ENCODE assay signal across 8 mouse cellular contexts in genomic region chr4:46463130-46463830, GRCm38 (mm10). TPM values are rescaled to one million over a fixed set of nuclear protein-coding genes. Genes with fewer than 3 reads are reported as not detected.
A peak's percentile ranks its signal among the peaks of the same experiment; 100 is the strongest.
DNase-seq lines count a peak whose midpoint lies in the region; ATAC-seq and TF ChIP-seq lines count a peak whose summit lies in the region.

No protein-coding gene starts in this region.

- 76% methylated on average over 7 of the region's 7 CpGs for WGBS in forebrain, postnatal 0 days
- 87% methylated on average over 7 of the region's 7 CpGs for WGBS in forebrain, embryonic 10.5 days
- WGBS in embryonic facial prominence, embryonic 15.5 days = 73% methylated on average over 7 of the region's 7 CpGs
- WGBS in liver, embryonic 16.5 days (ENCODE audit: insufficient replicate concordance) = 68% methylated on average over 7 of the region's 7 CpGs
- 82% methylated on average over 7 of the region's 7 CpGs for WGBS in stomach, postnatal 0 days

- no peak overlapping the region for H3K9ac ChIP-seq in forebrain, postnatal 0 days
- no peak overlapping the region for H3K9ac ChIP-seq in embryonic facial prominence, embryonic 15.5 days
- H3K9ac ChIP-seq in liver, embryonic 16.5 days (ENCODE audit: low read depth, low read length) = no peak overlapping the region
- no peak overlapping the region for H3K9ac ChIP-seq in stomach, postnatal 0 days (ENCODE audit: low read length)

- DNase-seq in forebrain, postnatal 0 days = peak; percentile 39
- no peak for DNase-seq in forebrain, embryonic 10.5 days (ENCODE audit: extremely low spot score, low spot score)
- peak; percentile 55 for DNase-seq in right cerebral cortex, postnatal 14 days
- DNase-seq in right cerebral cortex, postnatal 36 days (ENCODE audit: low spot score in 2 of 2) = no peak
- peak; percentile 65 for DNase-seq in stomach, postnatal 0 days (ENCODE audit: low spot score)
- no peak for DNase-seq in ovary, adult 18-20 months (ENCODE audit: low spot score)

- ATAC-seq in forebrain, postnatal 0 days = peak; percentile 71; the same call in 1 of the 2 replicates
- ATAC-seq in embryonic facial prominence, embryonic 15.5 days (ENCODE audit: insufficient number of reproducible peaks, low FRiP score, low TSS enrichment, low read depth) = 0 out of 2 replicates have a peak, but pooled peaks have one; percentile 29
- ATAC-seq in liver, embryonic 16.5 days (ENCODE audit: low read depth) = peak; percentile 54
- peak; percentile 69 for ATAC-seq in stomach, postnatal 0 days (ENCODE audit: low FRiP score, low TSS enrichment)

- no peak overlapping the region for H3K27ac ChIP-seq in forebrain, postnatal 0 days (ENCODE audit: low read depth, low read length)
- no peak overlapping the region for H3K27ac ChIP-seq in forebrain, embryonic 10.5 days
- no peak overlapping the region for H3K27ac ChIP-seq in embryonic facial prominence, embryonic 15.5 days (replicated peaks)
- no peak overlapping the region for H3K27ac ChIP-seq in liver, embryonic 16.5 days (ENCODE audit: low read length)
- H3K27ac ChIP-seq in stomach, postnatal 0 days (replicated peaks) = no peak overlapping the region

- no peak overlapping the region for H3K4me2 ChIP-seq in forebrain, postnatal 0 days (ENCODE audit: low read depth)
- H3K4me2 ChIP-seq in embryonic facial prominence, embryonic 15.5 days (replicated peaks) = no peak overlapping the region
- no peak overlapping the region for H3K4me2 ChIP-seq in liver, embryonic 16.5 days (ENCODE audit: low read depth, low read length)
- H3K4me2 ChIP-seq in stomach, postnatal 0 days (replicated peaks; ENCODE audit: low read depth) = no peak overlapping the region

- no peaks in the 10 kb centered on the region for H3K4me1 ChIP-seq in forebrain, postnatal 0 days (ENCODE audit: insufficient read depth)
- H3K4me1 ChIP-seq in forebrain, embryonic 10.5 days = 0 out of 2 replicates have a peak, but pooled peaks cover 2% of the 10 kb centered on the region
- no peaks in the 10 kb centered on the region for H3K4me1 ChIP-seq in embryonic facial prominence, embryonic 15.5 days
- H3K4me1 ChIP-seq in liver, embryonic 16.5 days (ENCODE audit: control insufficient read depth, low read depth, low read length) = peaks cover 19% of the 10 kb centered on the region
- H3K4me1 ChIP-seq in stomach, postnatal 0 days (replicated peaks; ENCODE audit: control insufficient read depth, insufficient read depth) = no peaks in the 10 kb centered on the region

- no peaks in the 10 kb centered on the region for H3K27me3 ChIP-seq in forebrain, postnatal 0 days (ENCODE audit: insufficient read depth, low read length)
- H3K27me3 ChIP-seq in forebrain, embryonic 10.5 days (ENCODE audit: poor library complexity, severe bottlenecking) = no peaks in the 10 kb centered on the region
- H3K27me3 ChIP-seq in embryonic facial prominence, embryonic 15.5 days = no peaks in the 10 kb centered on the region
- no peaks in the 10 kb centered on the region for H3K27me3 ChIP-seq in liver, embryonic 16.5 days (ENCODE audit: control insufficient read depth, insufficient read depth, low read depth, low read length)
- H3K27me3 ChIP-seq in stomach, postnatal 0 days (ENCODE audit: control insufficient read depth, insufficient read depth, low read length) = no peaks in the 10 kb centered on the region

- peak; percentile 63 for TF ChIP-seq CTCF in forebrain, postnatal 0 days (IDR thresholded peaks at IDR 0.05; ENCODE audit: low read depth)
- peak; percentile 73 for TF ChIP-seq CTCF in stomach, postnatal 0 days (IDR thresholded peaks at IDR 0.05; ENCODE audit: low read depth)

- no peaks in the 10 kb centered on the region for H3K9me3 ChIP-seq in forebrain, postnatal 0 days (ENCODE audit: low read length)
- H3K9me3 ChIP-seq in forebrain, embryonic 10.5 days = no peaks in the 10 kb centered on the region
- no peaks in the 10 kb centered on the region for H3K9me3 ChIP-seq in embryonic facial prominence, embryonic 15.5 days (replicated peaks)
- no peaks in the 10 kb centered on the region for H3K9me3 ChIP-seq in liver, embryonic 16.5 days (replicated peaks; ENCODE audit: control insufficient read depth, low read length)
- H3K9me3 ChIP-seq in stomach, postnatal 0 days (ENCODE audit: control insufficient read depth, low read length) = no peaks in the 10 kb centered on the region

- TF ChIP-seq EP300 in stomach, postnatal 0 days (optimal IDR thresholded peaks at IDR 0.05) = no peak

- H3K36me3 ChIP-seq in forebrain, postnatal 0 days (ENCODE audit: insufficient read depth) = peaks cover 34% of the 10 kb centered on the region
- H3K36me3 ChIP-seq in forebrain, embryonic 10.5 days (replicated peaks) = peaks cover 98% of the 10 kb centered on the region
- H3K36me3 ChIP-seq in embryonic facial prominence, embryonic 15.5 days = peaks cover 77% of the 10 kb centered on the region
- peaks cover 87% of the 10 kb centered on the region for H3K36me3 ChIP-seq in liver, embryonic 16.5 days (ENCODE audit: control insufficient read depth, insufficient read depth)
- peaks cover 18% of the 10 kb centered on the region for H3K36me3 ChIP-seq in stomach, postnatal 0 days (ENCODE audit: control insufficient read depth, insufficient read depth, low read length)

- no peak overlapping the region for H3K4me3 ChIP-seq in forebrain, postnatal 0 days (ENCODE audit: low read depth, low read length)
- no peak overlapping the region for H3K4me3 ChIP-seq in forebrain, embryonic 10.5 days
- no peak overlapping the region for H3K4me3 ChIP-seq in embryonic facial prominence, embryonic 15.5 days (replicated peaks)
- H3K4me3 ChIP-seq in liver, embryonic 16.5 days (ENCODE audit: low read depth, low read length) = no peak overlapping the region
- H3K4me3 ChIP-seq in stomach, postnatal 0 days (ENCODE audit: low read depth, low read length) = no peak overlapping the region

RNA-seq across cellular contexts. Expression of gene Anp32b, which starts 12.6 kb away (rescaled TPM):
- total RNA-seq in forebrain, postnatal 0 days (2014; rRNA removed) = 3.4 and 4.7 TPM in 2 replicates
- 60.2 and 65.9 TPM in 2 replicates for polyA plus RNA-seq in forebrain, postnatal 0 days (2015; fragmentation: Nextera tagmentation; extraction: Ambion mirVana)
- polyA plus RNA-seq in forebrain, embryonic 10.5 days (2016; fragmentation: Nextera tagmentation; extraction: Ambion mirVana) = 424 and 464 TPM in 2 replicates
- polyA plus RNA-seq in embryonic facial prominence, embryonic 15.5 days (2015; fragmentation: Nextera tagmentation; extraction: Ambion mirVana) = 259 and 284 TPM in 2 replicates
- 318 and 338 TPM in 2 replicates for polyA plus RNA-seq in liver, embryonic 16.5 days (2015; fragmentation: Nextera tagmentation; extraction: Ambion mirVana)
- polyA plus RNA-seq in stomach, postnatal 0 days (2015; fragmentation: Nextera tagmentation; extraction: Ambion mirVana) = 88.7 and 97.1 TPM in 2 replicates

RNA-seq across cellular contexts. Expression of gene Nans, which starts 25.8 kb away (rescaled TPM):
- 87.1 and 89.3 TPM in 2 replicates for total RNA-seq in forebrain, postnatal 0 days (2014; rRNA removed)
- polyA plus RNA-seq in forebrain, postnatal 0 days (2015; fragmentation: Nextera tagmentation; extraction: Ambion mirVana) = 69.8 and 70.2 TPM in 2 replicates
- 75.7 and 77.5 TPM in 2 replicates for polyA plus RNA-seq in forebrain, embryonic 10.5 days (2016; fragmentation: Nextera tagmentation; extraction: Ambion mirVana)
- polyA plus RNA-seq in embryonic facial prominence, embryonic 15.5 days (2015; fragmentation: Nextera tagmentation; extraction: Ambion mirVana) = 79.8 and 85.1 TPM in 2 replicates
- 40.5 and 48.3 TPM in 2 replicates for polyA plus RNA-seq in liver, embryonic 16.5 days (2015; fragmentation: Nextera tagmentation; extraction: Ambion mirVana)
- 65.1 and 67.7 TPM in 2 replicates for polyA plus RNA-seq in stomach, postnatal 0 days (2015; fragmentation: Nextera tagmentation; extraction: Ambion mirVana)

RNA-seq across cellular contexts. Expression of gene Hemgn, which starts 50.0 kb away (rescaled TPM):
- total RNA-seq in forebrain, postnatal 0 days (2014; rRNA removed) = not detected in 2 replicates
- polyA plus RNA-seq in forebrain, postnatal 0 days (2015; fragmentation: Nextera tagmentation; extraction: Ambion mirVana) = not detected in 2 replicates
- polyA plus RNA-seq in forebrain, embryonic 10.5 days (2016; fragmentation: Nextera tagmentation; extraction: Ambion mirVana) = 13.8 and 19.7 TPM in 2 replicates
- polyA plus RNA-seq in embryonic facial prominence, embryonic 15.5 days (2015; fragmentation: Nextera tagmentation; extraction: Ambion mirVana) = 0.68 and 1.0 TPM in 2 replicates
- polyA plus RNA-seq in liver, embryonic 16.5 days (2015; fragmentation: Nextera tagmentation; extraction: Ambion mirVana) = 375 and 394 TPM in 2 replicates
- 0.78 and 1.2 TPM in 2 replicates for polyA plus RNA-seq in stomach, postnatal 0 days (2015; fragmentation: Nextera tagmentation; extraction: Ambion mirVana)

Comparison
In these comparisons a context has a peak if more than half of its experiments do, and no peak if none do; other contexts are left out.
1. DNase-seq: peak in forebrain, postnatal 0 days (single experiment), right cerebral cortex, postnatal 14 days (single experiment) and stomach, postnatal 0 days (single experiment); none in forebrain, embryonic 10.5 days (single experiment), right cerebral cortex, postnatal 36 days (0 of 2) and ovary, adult 18-20 months (single experiment).
2. RNA of gene Hemgn, which starts 50.0 kb away (polyA plus RNA-seq): 375 to 394 TPM in liver, embryonic 16.5 days; 13.8 to 19.7 TPM in forebrain, embryonic 10.5 days, 0.68 to 1.0 TPM in embryonic facial prominence, embryonic 15.5 days, 0.78 to 1.2 TPM in stomach, postnatal 0 days and not detected in forebrain, postnatal 0 days; every median in the first group is over 10 times any median in the second.
3. Peak in every context shown above with its lines, with median percentiles within 50 percentile points of each other: ATAC-seq.